Mouse (Mus musculus): ENCODE data around the gene Sh3pxd2b.

DNA sequence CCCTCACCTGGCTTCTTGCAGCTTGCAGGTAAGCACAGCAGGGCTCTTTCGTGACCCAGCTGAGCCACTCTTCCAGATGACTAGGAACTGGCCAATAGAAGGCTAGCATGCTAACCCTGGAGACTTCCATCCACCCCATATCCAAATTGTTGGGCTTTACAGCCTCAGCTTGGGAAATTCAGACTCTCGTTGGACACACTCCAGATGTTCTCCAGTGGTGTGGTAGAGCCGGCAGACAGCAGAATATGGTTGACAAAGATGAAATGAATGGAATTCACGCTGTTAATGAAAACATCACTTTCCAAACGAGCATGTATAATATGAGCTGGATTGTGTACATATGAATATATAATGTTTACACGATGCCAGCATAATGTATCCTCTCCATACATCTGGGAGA is 48.2 kb downstream of the Sh3pxd2b start:
- no peak for TF ChIP-seq CTCF (IDR thresholded peaks at IDR 0.05)
- TF ChIP-seq EP300 (IDR thresholded peaks at IDR 0.05) = no peak

All from lung, postnatal 0 days (tissue).